In genomic region chr12:91683549-91684100, GRCm38 (mm10) we compare ENCODE assay signal across 8 mouse cellular contexts.
DNase-seq lines count a peak whose midpoint lies in the region; ATAC-seq and TF ChIP-seq lines count a peak whose summit lies in the region.
"Had no signal": no experiment of that assay in that cellular context is flagged by ENCODE, and none has a peak within 500 bp of the region (broad histone marks: within the 10 kb centered on the region; RNA-seq: fewer than 3 reads in every experiment).

No protein-coding gene starts in this region.

- no peaks in the 10 kb centered on the region for H3K36me3 ChIP-seq in ES-E14 (ENCODE audit: control insufficient read depth, insufficient read depth, low read length, poor library complexity, severe bottlenecking)
- no peaks in the 10 kb centered on the region for H3K36me3 ChIP-seq in hindbrain, embryonic 13.5 days
- H3K36me3 ChIP-seq in midbrain, embryonic 15.5 days (replicated peaks) = no peaks in the 10 kb centered on the region

- H3K4me3 ChIP-seq in ES-E14 (ENCODE audit: insufficient read depth in 1 of 2, low read depth in 1 of 2, low read length in 2 of 2, poor library complexity in 1 of 2, severe bottlenecking in 1 of 2) = peak overlapping the region; percentile 55 to 69
- peak overlapping the region; percentile 15; the same call in 1 of the 2 replicates for H3K4me3 ChIP-seq in hindbrain, embryonic 13.5 days
- peak overlapping the region; percentile 8; the same call in 1 of the 2 replicates for H3K4me3 ChIP-seq in midbrain, embryonic 15.5 days
- H3K4me3 ChIP-seq: myocyte had no signal

- peak overlapping the region; percentile 48; the same call in 1 of the 2 replicates for H3K27ac ChIP-seq in ES-E14 (ENCODE audit: insufficient read depth, low read depth, low read length, poor library complexity, severe bottlenecking)
- peak overlapping the region; percentile 81; the same call in 1 of the 2 replicates for H3K27ac ChIP-seq in hindbrain, embryonic 13.5 days
- no peak overlapping the region for H3K27ac ChIP-seq in midbrain, embryonic 15.5 days

- peak overlapping the region; percentile 50 for H3K4me2 ChIP-seq in hindbrain, embryonic 13.5 days
- peak overlapping the region; percentile 40 for H3K4me2 ChIP-seq in midbrain, embryonic 15.5 days

- peaks cover 6% of the 10 kb centered on the region; the same call in 1 of the 2 replicates for H3K27me3 ChIP-seq in hindbrain, embryonic 13.5 days
- H3K27me3 ChIP-seq in midbrain, embryonic 15.5 days (replicated peaks) = no peaks in the 10 kb centered on the region

- in situ Hi-C loops in ES-E14 (cut with MboI; ENCODE audit: low sequenced_read_pairs in 2 of 2, unreplicated experiment in 2 of 2) = no loop called here

- H3K4me1 ChIP-seq in ES-E14 (ENCODE audit: control insufficient read depth in 2 of 2, insufficient read depth in 2 of 2, low read length in 2 of 2, poor library complexity in 1 of 2) = peaks cover 12 to 29% of the 10 kb centered on the region in 2 experiments
- peaks cover 59% of the 10 kb centered on the region for H3K4me1 ChIP-seq in hindbrain, embryonic 13.5 days (replicated peaks)
- H3K4me1 ChIP-seq in midbrain, embryonic 15.5 days = peaks cover 45% of the 10 kb centered on the region

- no peaks in the 10 kb centered on the region for H3K9me3 ChIP-seq in ES-E14 (ENCODE audit: control insufficient read depth, insufficient read depth, low read depth, low read length)
- H3K9me3 ChIP-seq in hindbrain, embryonic 13.5 days = no peaks in the 10 kb centered on the region
- H3K9me3 ChIP-seq in midbrain, embryonic 15.5 days = no peaks in the 10 kb centered on the region

- DNase-seq in ES-E14 (ENCODE audit: low read depth, low spot score) = no peak
- DNase-seq in embryo, embryonic 10 days (ENCODE audit: low spot score) = peak; percentile 45
- DNase-seq in adrenal gland, postnatal 14 days = no peak
- no peak for DNase-seq in adrenal gland, postnatal 25 days
- DNase-seq in lung, postnatal 4 days = no peak

- 21% methylated on average over 15 of the region's 15 CpGs for WGBS in hindbrain, embryonic 13.5 days
- 15% methylated on average over 15 of the region's 15 CpGs for WGBS in midbrain, embryonic 15.5 days

- no peak for ATAC-seq in hindbrain, embryonic 13.5 days (ENCODE audit: low FRiP score)
- no peak for ATAC-seq in midbrain, embryonic 15.5 days (replicated peaks)

- H3K9ac ChIP-seq in ES-E14 (ENCODE audit: insufficient read depth, low read depth, low read length, poor library complexity, severe bottlenecking) = peak overlapping the region; percentile 44; the same call in 1 of the 2 replicates
- no peak overlapping the region for H3K9ac ChIP-seq in hindbrain, embryonic 13.5 days
- no peak overlapping the region for H3K9ac ChIP-seq in midbrain, embryonic 15.5 days

TF ChIP-seq in ES-E14, 5 proteins besides CTCF, POLR2A, EP300 and RAD21:
- TF ChIP-seq ZNF384 (IDR thresholded peaks at IDR 0.05; ENCODE audit: low read depth, low read length) = no peak
- TF ChIP-seq CHD2 (IDR thresholded peaks at IDR 0.05; ENCODE audit: low read depth, low read length) = peak; percentile 67; the same call in 1 of the 2 replicates
- peak; percentile 14; the same call in 1 of the 2 replicates for TF ChIP-seq HCFC1 (IDR thresholded peaks at IDR 0.05; ENCODE audit: borderline replicate concordance, insufficient read depth, low read length)
- no peak for TF ChIP-seq MAFK (IDR thresholded peaks at IDR 0.05; ENCODE audit: insufficient read depth, low read depth, low read length)
- TF ChIP-seq ZC3H11A (IDR thresholded peaks at IDR 0.05; ENCODE audit: borderline replicate concordance, low read depth, low read length) = no peak

Comparison
In these comparisons a context has a peak if more than half of its experiments do, and no peak if none do; other contexts are left out.
1. H3K4me3 ChIP-seq: peak in every context shown above with its lines; median percentile 62 in ES-E14; 15 in hindbrain, embryonic 13.5 days; 8 in midbrain, embryonic 15.5 days.